Comparison of ENCODE assay signal across 21 mouse cellular contexts in the genomic region with DNA sequence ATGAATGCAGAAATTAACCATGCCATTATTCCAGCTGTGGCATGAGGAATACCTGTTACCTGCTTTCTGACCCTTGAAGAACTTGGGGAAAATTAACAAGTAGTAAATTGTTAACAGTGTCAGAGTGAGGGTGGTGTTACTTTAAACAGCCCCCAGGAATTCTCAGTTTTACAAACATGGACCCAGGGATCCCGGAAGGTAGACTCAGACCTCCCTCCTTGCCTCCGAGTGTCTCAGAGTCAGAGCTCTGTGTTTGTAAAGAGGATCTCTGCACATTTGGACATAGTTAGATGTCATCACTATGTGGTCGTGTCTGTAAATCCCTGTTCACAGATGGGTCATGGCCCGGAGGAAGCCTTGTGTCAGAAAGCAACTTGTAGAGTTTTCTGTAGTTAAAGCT.
A peak's percentile ranks its signal among the peaks of the same experiment; 100 is the strongest.
DNase-seq lines count a peak whose midpoint lies in the region; ATAC-seq and TF ChIP-seq lines count a peak whose summit lies in the region.
"Had no signal": no experiment of that assay in that cellular context is flagged by ENCODE, and none has a peak within 500 bp of the region (broad histone marks: within the 10 kb centered on the region; RNA-seq: fewer than 3 reads in every experiment).

No protein-coding gene starts in this region.

- H3K27ac ChIP-seq in heart, embryonic 10.5 days = peak overlapping the region; percentile 6; the same call in 1 of the 2 replicates
- no peak overlapping the region for H3K27ac ChIP-seq in kidney, embryonic 15.5 days
- peak overlapping the region; percentile 48; the same call in 1 of the 2 replicates for H3K27ac ChIP-seq in embryonic fibroblast, embryonic 13.5 days (ENCODE audit: insufficient read depth, low read length)
- H3K27ac ChIP-seq: embryonic facial prominence, embryonic 13.5 days; forebrain, embryonic 13.5 days; heart, embryonic 15.5 days; hindbrain, embryonic 10.5 days; hindbrain, embryonic 14.5 days had no signal

- H3K9me3 ChIP-seq in heart, embryonic 10.5 days = no peaks in the 10 kb centered on the region
- H3K9me3 ChIP-seq in kidney, embryonic 15.5 days (replicated peaks) = no peaks in the 10 kb centered on the region
- H3K9me3 ChIP-seq: embryonic facial prominence, embryonic 13.5 days; forebrain, embryonic 13.5 days; G1E; heart, embryonic 15.5 days; hindbrain, embryonic 10.5 days had no signal

- no peak for TF ChIP-seq POLR2A in embryonic fibroblast, embryonic 13.5 days (IDR thresholded peaks at IDR 0.05; ENCODE audit: low read depth, low read length)

- no peak for ATAC-seq in kidney, embryonic 15.5 days (replicated peaks; ENCODE audit: low FRiP score)
- ATAC-seq: forebrain, embryonic 13.5 days; forebrain, postnatal 0 days had no signal

- no peaks in the 10 kb centered on the region for H3K27me3 ChIP-seq in heart, embryonic 10.5 days (ENCODE audit: insufficient read depth, poor library complexity, severe bottlenecking)
- no peaks in the 10 kb centered on the region for H3K27me3 ChIP-seq in kidney, embryonic 15.5 days
- H3K27me3 ChIP-seq: embryonic facial prominence, embryonic 13.5 days; forebrain, embryonic 13.5 days; heart, embryonic 15.5 days had no signal

- no peak for TF ChIP-seq CTCF in embryonic fibroblast, embryonic 13.5 days (IDR thresholded peaks at IDR 0.05; ENCODE audit: borderline replicate concordance, insufficient read depth, low read length)

- H3K4me3 ChIP-seq in heart, embryonic 10.5 days = no peak overlapping the region
- H3K4me3 ChIP-seq in kidney, embryonic 15.5 days (replicated peaks) = no peak overlapping the region
- H3K4me3 ChIP-seq in embryonic fibroblast, embryonic 13.5 days (ENCODE audit: insufficient read depth, low read length) = no peak overlapping the region
- H3K4me3 ChIP-seq: embryonic facial prominence, embryonic 13.5 days; forebrain, embryonic 13.5 days; heart, embryonic 15.5 days; hindbrain, embryonic 10.5 days had no signal

- intact Hi-C loops in heart, postnatal 36 days (cut with DNase I) = loop anchor here (5.0 kb wide), 1 partner anchor 208 kb away; no protein-coding TSS in a partner anchor

- DNase-seq in heart, embryonic 10.5 days (ENCODE audit: low spot score) = no peak
- DNase-seq in heart, postnatal 36 days = no peak
- peak; percentile 76 for DNase-seq in kidney, adult 9 months
- DNase-seq in yolk sac, embryonic 10.5 days (ENCODE audit: low spot score) = no peak
- no peak for DNase-seq in natural killer cell, adult 2 months (ENCODE audit: low spot score in 2 of 2)
- DNase-seq: adrenal gland, postnatal 10 days; cerebellum, adult 11-12 months; cerebellum, adult 9-11 months; cerebellum, postnatal 36 days; forebrain, postnatal 0 days; gastrocnemius, postnatal 14 days; heart, postnatal 14 days had no signal

- H3K4me2 ChIP-seq in kidney, embryonic 15.5 days = no peak overlapping the region
- H3K4me2 ChIP-seq: embryonic facial prominence, embryonic 13.5 days; forebrain, embryonic 13.5 days; heart, embryonic 11.5 days; heart, embryonic 15.5 days; hindbrain, embryonic 14.5 days had no signal

- H3K36me3 ChIP-seq in heart, embryonic 10.5 days = peaks cover 16% of the 10 kb centered on the region
- H3K36me3 ChIP-seq in kidney, embryonic 15.5 days = 0 out of 2 replicates have a peak, but pooled peaks cover 5% of the 10 kb centered on the region

- no peak overlapping the region for H3K9ac ChIP-seq in kidney, embryonic 15.5 days
- H3K9ac ChIP-seq: embryonic facial prominence, embryonic 13.5 days; forebrain, embryonic 13.5 days; forebrain, postnatal 0 days; heart, embryonic 15.5 days; hindbrain, embryonic 14.5 days had no signal

- peaks cover 67% of the 10 kb centered on the region for H3K4me1 ChIP-seq in heart, embryonic 10.5 days
- peaks cover 41% of the 10 kb centered on the region for H3K4me1 ChIP-seq in kidney, embryonic 15.5 days
- peaks cover 3% of the 10 kb centered on the region for H3K4me1 ChIP-seq in embryonic fibroblast, embryonic 13.5 days (ENCODE audit: control insufficient read depth, insufficient read depth, low read length)

- 61% methylated on average over 4 of the region's 4 CpGs for whole genome bisulfite sequencing in heart, embryonic 10.5 days
- 72% methylated on average over 4 of the region's 4 CpGs for WGBS in kidney, embryonic 15.5 days
